Mouse (Mus musculus): ENCODE measurements around the gene Synj2.

The Synj2 gene

GRCm38 (mm10) chr17:5934554-5935324, 6.3 kb upstream of the Synj2 start:
- DNase-seq (ENCODE audit: low read depth, low spot score): peak; percentile 76

GRCm38 (mm10) chr17:5935680-5936079, 5.4 kb upstream of the Synj2 start:
- DNase-seq (ENCODE audit: low read depth, low spot score): no peak

- no peak for DNase-seq (ENCODE audit: low read depth, low spot score)
Measured at GRCm38 (mm10) chr17:5936276-5936675, 4.8 kb upstream of the Synj2 start.

GRCm38 (mm10) chr17:5937441-5937840, 3.6 kb upstream of the Synj2 start:
- DNase-seq (ENCODE audit: low read depth, low spot score): no peak

DNA sequence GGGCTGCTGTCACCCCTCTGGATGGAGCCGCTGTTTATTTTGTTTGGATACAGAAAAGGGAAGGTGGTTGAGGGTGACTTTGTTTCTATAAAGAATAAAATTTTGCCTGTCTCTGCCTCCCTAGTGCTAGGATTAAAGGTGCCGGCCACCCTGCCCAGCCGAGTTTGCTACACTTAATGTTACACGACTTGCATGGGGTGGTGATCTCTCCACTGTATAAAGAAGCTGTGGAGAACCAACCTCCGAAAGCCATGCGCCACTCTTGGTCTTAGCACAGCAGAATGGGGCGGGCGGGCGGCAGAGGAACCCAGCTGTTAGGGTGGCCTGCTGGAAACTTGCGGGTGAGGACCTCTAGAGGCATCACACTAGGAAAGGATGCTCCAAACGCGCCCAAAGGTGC, 1.2 kb upstream of the Synj2 start:
- no peak for DNase-seq (ENCODE audit: low read depth, low spot score)

DNA sequence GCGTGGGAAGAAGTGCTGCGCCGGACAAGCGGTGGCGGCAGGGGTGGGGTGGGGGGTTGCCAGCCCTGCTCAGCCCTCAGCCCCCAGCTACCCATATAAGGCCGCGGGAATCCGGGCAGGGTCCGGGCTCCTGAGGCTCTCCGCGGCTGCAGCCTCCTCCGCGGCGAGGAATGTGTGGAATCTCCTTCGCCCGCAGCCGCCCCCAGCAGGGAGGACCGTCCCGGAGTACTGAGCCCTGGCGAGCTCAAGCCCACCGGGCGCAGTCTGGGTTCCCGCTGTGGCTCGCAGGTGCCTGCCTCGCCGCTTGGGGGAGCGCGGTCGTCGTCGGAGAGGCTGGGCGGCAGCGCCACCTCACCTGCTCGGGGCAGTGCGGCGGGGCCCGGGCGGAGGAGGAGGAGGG, 288 bp upstream of the Synj2 start:
- peak; percentile 87 for DNase-seq (ENCODE audit: low read depth, low spot score)

DNA sequence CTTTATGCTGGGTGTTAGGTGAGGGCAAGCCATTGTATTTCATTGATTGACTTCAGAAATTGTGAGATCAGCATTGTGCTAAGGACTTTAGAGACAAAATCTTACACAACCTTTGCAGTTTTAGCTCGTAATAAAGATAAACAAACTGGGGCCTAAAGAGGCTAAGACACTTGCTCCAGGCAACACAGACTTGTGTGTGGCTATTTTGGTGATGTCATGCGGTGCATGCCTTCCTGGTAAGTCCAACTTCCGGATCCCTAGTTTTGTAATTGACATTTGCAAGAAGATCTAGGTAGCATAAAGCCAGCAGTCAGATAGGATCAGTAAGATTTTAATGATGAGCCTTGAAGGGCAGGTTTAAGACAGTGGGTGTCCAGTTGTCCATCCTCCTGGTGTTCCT, 1.1 kb downstream of the Synj2 start:
- no peak for DNase-seq (ENCODE audit: low read depth, low spot score)

GRCm38 (mm10) chr17:5943053-5943452, 2.0 kb downstream of the Synj2 start:
- no peak for DNase-seq (ENCODE audit: low read depth, low spot score)

DNA sequence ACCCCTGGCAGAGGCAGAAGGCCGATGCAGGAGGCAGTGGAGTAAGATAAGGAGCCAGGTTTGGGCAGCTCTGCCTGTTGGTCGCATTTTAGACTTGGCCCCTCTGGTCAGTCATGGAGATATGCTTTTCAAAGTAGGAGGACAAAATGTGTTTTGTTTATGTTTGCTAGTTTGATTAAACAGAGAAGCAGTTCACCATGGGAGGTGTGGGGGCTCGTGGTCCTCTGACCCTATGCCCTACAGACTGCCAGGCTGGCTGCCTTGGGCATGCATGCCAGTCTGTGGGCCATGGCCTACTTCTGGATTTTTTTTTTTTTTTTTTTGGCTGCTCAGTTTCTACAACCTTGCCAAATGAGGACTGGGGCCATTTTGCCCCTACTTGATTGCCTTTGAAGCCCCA, 6.0 kb downstream of the Synj2 start:
- no peak for DNase-seq (ENCODE audit: low read depth, low spot score)

- no peak for DNase-seq (ENCODE audit: low read depth, low spot score)
Measured at GRCm38 (mm10) chr17:5952455-5952854, 11.4 kb downstream of the Synj2 start.

DNA sequence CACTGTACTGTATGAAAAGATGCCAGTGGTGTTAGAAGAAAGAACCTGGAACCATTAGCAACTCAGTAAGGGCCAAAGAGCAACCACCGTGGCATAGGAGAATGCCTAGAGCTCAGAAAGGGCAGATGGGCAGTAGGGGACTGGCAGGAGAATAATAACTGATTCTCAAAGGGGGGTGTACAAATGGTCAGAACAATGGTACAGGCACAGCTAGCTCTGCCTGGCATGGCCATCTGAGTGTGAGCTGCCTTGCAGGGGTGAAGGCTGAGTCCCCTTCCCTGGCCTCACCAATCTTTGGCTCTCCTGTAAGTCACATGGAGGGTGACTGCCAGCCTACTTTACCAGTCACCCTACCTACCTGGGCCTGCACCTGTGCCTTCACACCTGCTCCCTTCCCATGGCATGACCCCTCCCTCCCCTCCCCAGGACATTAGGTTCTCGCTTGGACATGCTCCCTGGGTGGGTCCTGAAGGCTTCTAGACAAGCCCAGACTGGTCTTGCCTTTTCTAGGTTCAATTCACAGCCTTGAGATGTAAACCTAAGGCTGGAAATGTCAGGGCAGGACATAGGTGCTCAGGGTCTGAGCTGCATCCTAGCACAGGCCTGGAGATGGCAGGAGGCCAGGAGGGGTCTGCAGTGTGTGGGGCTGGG, 15.4 kb downstream of the Synj2 start:
- no peak for DNase-seq (ENCODE audit: low read depth, low spot score)

DNA sequence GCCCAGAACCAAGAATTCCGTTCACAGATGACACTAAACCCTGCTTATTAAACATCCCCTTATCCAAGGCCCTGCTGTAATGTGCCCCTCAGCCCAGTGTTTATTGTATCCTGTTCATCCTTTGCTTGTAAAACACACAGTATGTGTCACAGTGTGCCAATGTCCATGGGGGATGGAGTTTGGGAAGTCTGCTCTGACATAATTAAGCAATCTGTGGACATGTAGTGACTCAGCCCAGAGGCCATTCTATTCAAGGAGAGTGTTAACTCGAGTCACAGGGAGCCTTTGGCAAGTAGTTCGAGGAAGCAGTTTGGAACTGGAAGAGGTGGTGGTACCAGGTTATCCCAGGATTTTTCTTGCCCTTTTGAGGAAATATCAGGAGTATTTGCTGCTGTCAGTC, 16.0 kb downstream of the Synj2 start:
- no peak for DNase-seq (ENCODE audit: low read depth, low spot score)

- DNase-seq (ENCODE audit: low read depth, low spot score): no peak
Measured at GRCm38 (mm10) chr17:5958229-5958628, 17.1 kb downstream of the Synj2 start.

DNA sequence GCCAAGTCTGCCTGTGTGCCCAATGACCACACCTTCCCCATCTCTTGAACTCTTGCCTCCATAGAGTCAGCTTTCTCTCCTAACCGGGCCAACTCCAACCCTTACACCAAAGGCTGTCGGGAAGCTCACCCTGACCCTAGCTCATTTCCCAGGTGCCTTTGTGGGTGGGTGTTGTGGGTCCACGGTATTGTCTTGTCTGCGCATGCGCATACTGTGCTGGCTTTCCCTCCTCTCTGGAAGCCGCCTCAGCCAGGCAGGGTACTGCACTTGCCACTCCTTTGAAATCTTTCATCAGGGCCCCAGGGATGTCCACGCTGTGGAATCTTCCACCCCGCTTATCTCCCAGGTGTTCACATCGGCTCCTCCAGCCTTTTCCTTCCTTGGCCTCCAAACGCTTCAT, 17.6 kb downstream of the Synj2 start:
- DNase-seq (ENCODE audit: low read depth, low spot score): no peak

- no peak for DNase-seq (ENCODE audit: low read depth, low spot score)
Measured at GRCm38 (mm10) chr17:5959096-5959495, 18.0 kb downstream of the Synj2 start.

DNA sequence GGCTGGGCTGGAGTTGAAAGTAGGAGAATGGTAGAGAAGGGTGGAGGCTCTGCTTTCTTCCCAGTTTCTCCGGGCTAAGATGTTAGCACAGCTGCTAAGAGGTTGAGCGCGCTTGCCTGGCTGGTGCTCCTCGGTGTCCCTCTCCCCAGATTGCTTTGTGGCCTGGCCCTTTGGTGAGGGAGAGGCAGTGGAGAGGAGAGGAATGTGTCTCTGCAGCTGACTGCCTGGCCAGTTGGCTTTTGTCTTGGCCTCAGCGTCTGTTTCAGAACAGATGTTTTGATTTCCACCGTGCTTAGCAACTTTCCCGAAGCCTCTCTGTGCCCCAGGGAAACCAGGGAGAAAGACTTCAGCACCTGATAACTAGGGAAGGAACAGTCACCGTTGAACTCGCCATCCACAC, 18.7 kb downstream of the Synj2 start:
- no peak for DNase-seq (ENCODE audit: low read depth, low spot score)

DNA sequence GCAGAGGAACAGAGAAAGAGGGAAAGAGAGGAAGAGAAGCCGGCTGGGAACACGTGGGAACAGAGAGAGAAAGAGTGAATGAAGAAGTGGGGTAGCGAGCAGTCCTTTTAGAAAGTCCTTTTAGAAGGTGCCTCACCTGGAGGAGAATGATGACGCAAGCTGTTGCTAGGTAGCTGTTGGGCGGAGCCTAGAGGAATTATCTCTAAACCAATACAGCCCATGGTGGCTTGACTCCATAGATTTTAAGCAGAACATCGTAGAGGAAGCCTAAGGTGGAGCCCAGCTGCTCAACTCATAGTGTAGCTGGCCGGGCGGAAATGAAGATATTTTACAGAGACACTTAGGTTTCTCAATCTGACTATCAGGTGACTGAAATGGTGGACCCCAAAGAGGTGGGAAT, 22.7 kb downstream of the Synj2 start:
- DNase-seq (ENCODE audit: low read depth, low spot score): no peak

DNA sequence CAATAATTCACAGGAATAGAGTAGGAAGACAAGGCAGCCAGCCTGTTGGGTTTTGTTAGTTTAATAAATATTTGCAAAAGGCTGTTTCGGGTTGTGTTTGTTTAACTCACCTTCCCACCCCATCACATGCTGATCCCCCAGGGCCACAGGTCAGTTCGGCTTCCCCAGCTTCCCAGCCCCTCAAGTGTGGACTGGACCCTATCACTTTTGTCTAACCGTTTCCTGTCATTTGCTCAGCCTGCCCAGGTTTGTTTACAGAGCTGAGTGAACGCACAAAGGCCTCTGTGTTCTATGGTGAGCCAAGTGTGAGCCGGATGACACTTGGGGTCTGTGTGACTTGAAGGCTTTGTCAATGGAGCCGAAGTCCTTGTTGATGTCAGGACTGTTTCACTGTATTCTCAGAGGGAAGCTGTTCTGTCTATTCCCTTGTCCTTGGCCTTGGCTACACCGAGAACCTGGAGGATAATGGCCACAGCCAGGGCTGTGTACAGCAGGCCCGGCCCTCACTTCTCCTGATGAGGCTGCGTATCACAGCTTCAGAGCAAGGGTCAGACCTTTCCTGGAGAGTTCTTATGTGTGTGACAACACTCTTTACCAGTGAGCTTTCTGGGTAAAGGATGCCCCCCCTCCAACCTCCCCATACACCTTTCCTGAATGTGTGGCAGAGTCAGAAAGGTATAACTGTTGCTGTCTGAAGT, 24.2 kb downstream of the Synj2 start:
- peak; percentile 56 for DNase-seq (ENCODE audit: low read depth, low spot score)

GRCm38 (mm10) chr17:5966706-5967105, 25.6 kb downstream of the Synj2 start:
- no peak for DNase-seq (ENCODE audit: low read depth, low spot score)

- DNase-seq (ENCODE audit: low read depth, low spot score): no peak
Measured at GRCm38 (mm10) chr17:5968562-5968961, 27.5 kb downstream of the Synj2 start.

DNA sequence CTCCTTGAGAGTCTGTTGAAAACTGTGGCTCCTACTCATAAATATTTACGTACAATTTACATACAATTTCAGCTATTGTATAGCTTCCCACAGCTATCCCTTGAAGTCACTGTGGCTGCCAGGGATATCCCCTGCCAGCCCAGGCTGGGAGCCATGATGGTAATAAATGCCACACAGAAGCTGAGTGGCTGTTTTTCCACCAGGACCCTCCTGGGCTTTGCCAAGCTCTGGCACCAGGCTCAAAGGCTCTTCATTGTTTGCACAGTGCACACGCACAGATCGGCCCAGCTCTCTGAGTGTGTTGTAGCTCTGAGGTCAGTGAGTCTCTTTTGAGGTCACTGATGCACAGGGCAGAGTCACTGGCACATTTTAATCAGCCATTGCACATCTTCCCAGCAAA, 28.2 kb downstream of the Synj2 start:
- no peak for DNase-seq (ENCODE audit: low read depth, low spot score)

- DNase-seq (ENCODE audit: low read depth, low spot score): no peak
Measured at GRCm38 (mm10) chr17:5970298-5970821, 29.3 kb downstream of the Synj2 start.

- no peak for DNase-seq (ENCODE audit: low read depth, low spot score)
Measured at GRCm38 (mm10) chr17:5973536-5973935, 32.5 kb downstream of the Synj2 start.

All from mesoderm, embryonic 11.5 days (tissue).